Mouse (Mus musculus) E14TG2a.4 (cell line): ENCODE results near the gene Fbln7.

Experiments
- CTCF ChIP-seq: conservative IDR thresholded peaks from 2 replicates; pipeline ENCODE4 v1.5.1; 2014; ENCODE audit warnings: low read length
- POU5F1 ChIP-seq: IDR thresholded peaks from 2 replicates; pipeline ENCODE4 v1.6.1; 2014; ENCODE audit warnings: low read length, borderline replicate concordance

- TF ChIP-seq CTCF: no peak
- TF ChIP-seq POU5F1: no peak
These were observed 65.7 kb downstream of the Fbln7 start for GRCm38 (mm10) chr2:128928446-128928845.
